Mouse (Mus musculus) lung, postnatal 0 days (tissue): ENCODE data around the gene Brpf1. TPM values are rescaled to one million over a fixed set of nuclear protein-coding genes. Genes with fewer than 3 reads are reported as not detected.
A peak's percentile ranks its signal among the peaks of the same experiment; 100 is the strongest.

ENCODE experiments used
- ATAC-seq: fragments of 200-750 bp; cut with Nextera tagmentation; 2 replicates; pipeline ENCODE4 v1.8.0; 2017; ENCODE audit warnings: moderate library complexity
- DNase-seq: peaks from one replicate; pipeline ENCODE4 v3.0.0-alpha.2; 2016; ENCODE audit warnings: low spot score
- H3K27ac ChIP-seq: fragments of 300-500 bp; sonication (generic); 2 replicates; pipeline ENCODE4 v1.5.1; 2014; ENCODE audit warnings: antibody characterized with exemption, mild to moderate bottlenecking, low read length, mixed read lengths
- H3K27me3 ChIP-seq: fragments of 300-500 bp; sonication (generic); replicated peaks from 2 replicates; pipeline ENCODE4 v1.6.1; 2014; ENCODE audit warnings: low read length, mixed read lengths; ENCODE audit not compliant: insufficient read depth
- H3K36me3 ChIP-seq: fragments of 300-500 bp; sonication (generic); 2 replicates; pipeline ENCODE4 v1.6.1; 2014; ENCODE audit warnings: low read length, mixed read lengths; ENCODE audit not compliant: insufficient read depth
- H3K4me1 ChIP-seq: fragments of 300-500 bp; sonication (generic); 2 replicates; pipeline ENCODE4 v1.6.1; 2014; ENCODE audit warnings: antibody characterized with exemption, low read depth, low read length, mixed read lengths; ENCODE audit not compliant: insufficient read depth
- H3K4me2 ChIP-seq: fragments of 300-500 bp; sonication (generic); replicated peaks from 2 replicates; pipeline ENCODE4 v1.6.1; 2014; ENCODE audit warnings: low read depth, mild to moderate bottlenecking, low read length, moderate library complexity, mixed read lengths
- H3K4me3 ChIP-seq: fragments of 300-500 bp; sonication (generic); 2 replicates; pipeline ENCODE4 v1.5.1; 2014; ENCODE audit warnings: low read depth, low read length
- H3K9ac ChIP-seq: fragments of 300-500 bp; sonication (generic); replicated peaks from 2 replicates; pipeline ENCODE4 v1.6.1; 2014; ENCODE audit warnings: low read depth, mild to moderate bottlenecking
- H3K9me3 ChIP-seq: fragments of 300-500 bp; sonication (generic); 2 replicates; pipeline ENCODE4 v1.6.1; 2016; ENCODE audit warnings: low read length, mixed read lengths
- CTCF ChIP-seq: IDR thresholded peaks from 2 replicates; pipeline ENCODE4 v1.5.1; 2016; ENCODE audit warnings: antibody characterized with exemption, mild to moderate bottlenecking
- EP300 ChIP-seq: IDR thresholded peaks from 2 replicates; pipeline ENCODE4 v1.6.1; 2016; ENCODE audit warnings: antibody characterized with exemption, mild to moderate bottlenecking, control low read depth
- WGBS: fragments of 180-500 bp; shearing (Covaris S2); extraction: QIAGEN DNeasy Blood & Tissue Kit; methylation state at CpG from one replicate; pipeline ENCODE4 v1.1.7; 2014; 5-methylcytosine and 5-hydroxymethylcytosine counted together
- polyA plus RNA-seq: library from polyadenylated mRNA; unstranded; fragments of >200 nt; fragmentation: Nextera tagmentation; extraction: Ambion mirVana; gene quantifications from 2 replicates; pipeline ENCODE4 v1.2.1, GENCODE M21; 2015

Gene Brpf1
- 8.2 and 9.2 TPM in 2 replicates for polyA plus RNA-seq

GRCm38 (mm10) chr6:113306986-113307349 is at the start of gene Brpf1:
TSS of gene Brpf1 (plus strand) at chr6:113307137.
- Histone ChIP-seq H3K27ac (peak within 1 kb of the TSS; percentile 100), H3K4me1 (no peaks in the 10 kb centered on the region; the same call in 1 of the 2 replicates), H3K9ac (peak within 1 kb of the TSS; percentile 95), H3K36me3 (peaks cover 12% of the 10 kb centered on the region; the same call in 1 of the 2 replicates), H3K9me3 (no peaks in the 10 kb centered on the region), H3K4me3 (peak within 1 kb of the TSS; percentile 95), H3K4me2 (peak within 1 kb of the TSS; percentile 84), H3K27me3 (no peaks in the 10 kb centered on the region)
- TF ChIP-seq CTCF (peak; percentile 35; the same call in 1 of the 2 replicates), EP300 (0 out of 2 replicates have a peak, but pooled peaks have one; percentile 2)
- 2% methylated on average over 32 of the region's 32 CpGs for WGBS
- ATAC-seq (peak; percentile 45), DNase-seq (peak; percentile 85)

GRCm38 (mm10) chr6:113261174-113261858 is 45.6 kb upstream of the Brpf1 start:
- no peaks in the 10 kb centered on the region for H3K27me3 ChIP-seq
- no peaks in the 10 kb centered on the region for H3K4me1 ChIP-seq
- TF ChIP-seq EP300 (no peak), CTCF (no peak)
- no peaks in the 10 kb centered on the region for H3K9me3 ChIP-seq
- no peak overlapping the region for H3K9ac ChIP-seq
- H3K27ac ChIP-seq, result no peak overlapping the region
- H3K4me3 ChIP-seq, result no peak overlapping the region
- H3K4me2 ChIP-seq, result no peak overlapping the region
- peaks cover 70% of the 10 kb centered on the region for H3K36me3 ChIP-seq
- WGBS, result 86% methylated on average over 8 of the region's 8 CpGs
- ATAC-seq (no peak), DNase-seq (no peak)

GRCm38 (mm10) chr6:113263531-113263930 is 43.4 kb upstream of the Brpf1 start:
- DNase-seq (no peak), ATAC-seq (no peak)
- H3K9me3 ChIP-seq, result no peaks in the 10 kb centered on the region
- H3K4me2 ChIP-seq, result no peak overlapping the region
- 92% methylated on average over 6 of the region's 6 CpGs for WGBS
- H3K36me3 ChIP-seq, result peaks cover 71% of the 10 kb centered on the region
- H3K4me3 ChIP-seq, result no peak overlapping the region
- H3K27me3 ChIP-seq, result no peaks in the 10 kb centered on the region
- TF ChIP-seq EP300 (no peak), CTCF (no peak)
- H3K27ac ChIP-seq, result no peak overlapping the region
- no peaks in the 10 kb centered on the region for H3K4me1 ChIP-seq
- no peak overlapping the region for H3K9ac ChIP-seq

GRCm38 (mm10) chr6:113264429-113264828 is 42.5 kb upstream of the Brpf1 start:
- H3K36me3 ChIP-seq, result peaks cover 74% of the 10 kb centered on the region
- H3K27me3 ChIP-seq, result no peaks in the 10 kb centered on the region
- H3K9me3 ChIP-seq, result no peaks in the 10 kb centered on the region
- WGBS, result 91% methylated on average over 8 of the region's 8 CpGs
- DNase-seq, result no peak
- H3K4me1 ChIP-seq, result no peaks in the 10 kb centered on the region
- H3K9ac ChIP-seq, result no peak overlapping the region
- no peak overlapping the region for H3K4me2 ChIP-seq
- H3K4me3 ChIP-seq, result no peak overlapping the region
- no peak for ATAC-seq
- no peak for TF ChIP-seq EP300
- TF ChIP-seq CTCF, result no peak
- H3K27ac ChIP-seq, result no peak overlapping the region

- Histone ChIP-seq H3K9ac (no peak overlapping the region), H3K27me3 (no peaks in the 10 kb centered on the region), H3K36me3 (peaks cover 77% of the 10 kb centered on the region), H3K4me3 (no peak overlapping the region), H3K9me3 (no peaks in the 10 kb centered on the region), H3K4me1 (no peaks in the 10 kb centered on the region), H3K4me2 (no peak overlapping the region), H3K27ac (no peak overlapping the region)
- 85% methylated on average over 7 of the region's 7 CpGs for WGBS
- DNase-seq (no peak), ATAC-seq (no peak)
- TF ChIP-seq CTCF (no peak), EP300 (no peak)
These were observed 39.8 kb upstream of the Brpf1 start for GRCm38 (mm10) chr6:113266996-113267655.

- Histone ChIP-seq H3K4me3 (no peak overlapping the region), H3K9ac (no peak overlapping the region), H3K9me3 (no peaks in the 10 kb centered on the region), H3K27me3 (no peaks in the 10 kb centered on the region), H3K4me1 (no peaks in the 10 kb centered on the region), H3K27ac (no peak overlapping the region), H3K36me3 (peaks cover 71% of the 10 kb centered on the region), H3K4me2 (no peak overlapping the region)
- 88% methylated on average over 1 of the region's 1 CpGs for WGBS
- DNase-seq (no peak), ATAC-seq (no peak)
- no peak for TF ChIP-seq CTCF
- no peak for TF ChIP-seq EP300
These were observed 38.9 kb upstream of the Brpf1 start for GRCm38 (mm10) chr6:113267988-113268387.
